Mouse (Mus musculus) cerebellum, adult 2 months (tissue): ENCODE results near the gene Epop. TPM values are rescaled to one million over a fixed set of nuclear protein-coding genes. Genes with fewer than 3 reads are reported as not detected.

ENCODE experiments used
- DNase-seq, 2 experiments: peaks; one replicate each; pipeline ENCODE4 v3.0.0; 2021
- H3K27ac ChIP-seq: fragments of 200-500 bp; 2 replicates; pipeline ENCODE4 v1.5.1; 2012; ENCODE audit warnings: low read length, control low read depth, inconsistent platforms; ENCODE audit not compliant: insufficient read depth
- H3K27me3 ChIP-seq: fragments of 200-500 bp; 2 replicates; pipeline ENCODE4 v1.6.1; 2012; ENCODE audit warnings: inconsistent platforms, mild to moderate bottlenecking, low read length, moderate library complexity; ENCODE audit not compliant: control insufficient read depth, insufficient read depth
- H3K4me1 ChIP-seq: fragments of 200-500 bp; 2 replicates; pipeline ENCODE4 v1.6.1; 2011; ENCODE audit warnings: low read length; ENCODE audit not compliant: control insufficient read depth, insufficient read depth
- H3K4me3 ChIP-seq: fragments of 200-500 bp; replicated peaks from 2 replicates; pipeline ENCODE3; 2011; ENCODE audit warnings: mild to moderate bottlenecking, low read depth, low read length, control low read depth; ENCODE audit not compliant: insufficient read depth
- CTCF ChIP-seq: fragments of 200-500 bp; IDR thresholded peaks from 2 replicates; pipeline ENCODE4 v1.5.1; 2011; ENCODE audit warnings: low read depth, mild to moderate bottlenecking, control low read depth, low read length, moderate library complexity, borderline replicate concordance; ENCODE audit not compliant: insufficient read depth
- POLR2A ChIP-seq: fragments of 200-500 bp; IDR thresholded peaks from 2 replicates; pipeline ENCODE4 v1.6.1; 2011; ENCODE audit warnings: low read length, control low read depth, borderline replicate concordance; ENCODE audit not compliant: insufficient read depth
- WGBS: fragments of 180-500 bp; shearing (Covaris S2); methylation state at CpG from one replicate; pipeline ENCODE4 v1.1.7; 2018; 5-methylcytosine and 5-hydroxymethylcytosine counted together
- polyA plus RNA-seq: library from polyadenylated mRNA; depleted of rRNA; stranded (reverse); fragments of >200 nt; gene quantifications from 2 replicates; pipeline ENCODE4 v1.2.3, GENCODE M21; 2012

Gene Epop
- polyA plus RNA-seq, 1 experiment, result 5.4 TPM

- TF ChIP-seq CTCF (0 out of 2 replicates have a peak, but pooled peaks have one; percentile 15), POLR2A (no peak)
- Histone ChIP-seq H3K4me3 (no peak overlapping the region), H3K27ac (no peak overlapping the region), H3K27me3 (no peaks in the 10 kb centered on the region), H3K4me1 (peaks cover 29% of the 10 kb centered on the region)
- WGBS, result 61% methylated on average over 13 of the region's 13 CpGs
- DNase-seq, result no peak
These were observed 41.0 kb upstream of the Epop start for GRCm38 (mm10) chr11:97670234-97671176.

DNA sequence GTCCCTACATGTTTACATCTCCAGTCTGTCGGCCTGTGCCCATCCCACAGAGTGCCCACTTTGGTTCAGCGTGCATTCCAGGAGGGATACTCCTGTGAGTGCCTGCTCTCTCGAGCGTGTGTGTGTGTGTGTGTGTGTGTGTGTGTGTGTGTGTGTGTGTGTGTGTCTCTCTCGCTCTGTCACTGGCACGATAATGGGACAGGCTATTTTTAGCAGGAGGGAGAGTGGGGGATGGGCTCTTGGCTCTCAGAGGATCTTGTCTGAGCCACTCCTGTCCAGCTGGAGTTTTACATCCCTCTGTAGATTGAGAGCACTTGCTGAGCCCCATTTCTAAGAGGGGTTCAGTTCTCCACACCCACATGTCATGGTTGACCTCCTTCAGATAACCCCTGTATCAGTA is 40.3 kb upstream of the Epop start:
- H3K27me3 ChIP-seq, result no peaks in the 10 kb centered on the region
- H3K4me3 ChIP-seq, result peak overlapping the region; percentile 3
- WGBS, result 4% methylated on average over 6 of the region's 6 CpGs
- H3K27ac ChIP-seq, result 0 out of 2 replicates have a peak overlapping the region, but pooled peaks have one; percentile 4
- DNase-seq, result peak; percentile 52 to 62
- H3K4me1 ChIP-seq, result peaks cover 29% of the 10 kb centered on the region
- TF ChIP-seq POLR2A, result no peak

DNA sequence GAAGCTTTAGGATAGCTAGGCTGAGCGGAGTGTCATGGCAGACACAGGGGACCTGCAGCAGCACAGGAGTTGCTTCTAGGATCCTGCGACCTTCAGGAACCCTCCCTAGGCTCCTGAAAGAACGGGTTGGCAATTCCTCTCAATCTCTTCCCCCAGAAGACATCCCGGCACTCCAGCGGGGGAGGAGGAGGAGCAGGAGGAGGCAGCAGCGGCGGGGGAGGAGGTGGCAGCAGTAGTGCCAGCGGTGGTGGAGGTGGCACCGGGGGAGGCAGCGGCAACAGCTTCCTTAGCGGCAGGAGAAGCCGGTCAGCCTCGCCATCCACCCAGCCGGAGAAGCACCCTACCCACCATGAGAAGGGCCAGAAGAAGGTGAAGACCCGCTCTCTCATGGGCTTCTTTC is 39.8 kb upstream of the Epop start:
- 25% methylated on average over 15 of the region's 15 CpGs for WGBS

GRCm38 (mm10) chr11:97668160-97668559 is 38.7 kb upstream of the Epop start:
- H3K27ac ChIP-seq, result no peak overlapping the region
- WGBS, result 63% methylated on average over 7 of the region's 7 CpGs

More for the DNA sequence above, 39.8 kb upstream of the Epop start:
- H3K4me3 ChIP-seq, result no peak overlapping the region
- no peak for TF ChIP-seq POLR2A
- TF ChIP-seq CTCF, result no peak
- H3K27me3 ChIP-seq, result no peaks in the 10 kb centered on the region
- peaks cover 29% of the 10 kb centered on the region for H3K4me1 ChIP-seq
- peak overlapping the region; percentile 4; the same call in 1 of the 2 replicates for H3K27ac ChIP-seq
- DNase-seq, result no peak

GRCm38 (mm10) chr11:97666794-97667193 is 37.3 kb upstream of the Epop start:
- WGBS, result 32% methylated on average over 15 of the region's 15 CpGs
- no peak for TF ChIP-seq POLR2A
- TF ChIP-seq CTCF, result no peak
- Histone ChIP-seq H3K27me3 (no peaks in the 10 kb centered on the region), H3K4me1 (peaks cover 29% of the 10 kb centered on the region), H3K4me3 (no peak overlapping the region), H3K27ac (no peak overlapping the region; the same call in 1 of the 2 replicates)
- peak in 1 of 2 experiments; percentile 41 for DNase-seq

More at GRCm38 (mm10) chr11:97668160-97668559, 38.7 kb upstream of the Epop start:
- peaks cover 29% of the 10 kb centered on the region for H3K4me1 ChIP-seq
- H3K27me3 ChIP-seq, result no peaks in the 10 kb centered on the region
- no peak overlapping the region for H3K4me3 ChIP-seq
- TF ChIP-seq POLR2A, result no peak
- TF ChIP-seq CTCF, result no peak
- DNase-seq, result no peak

GRCm38 (mm10) chr11:97666221-97666620 is 36.7 kb upstream of the Epop start:
- TF ChIP-seq CTCF, result no peak
- no peak for TF ChIP-seq POLR2A
- no peak for DNase-seq
- H3K27ac ChIP-seq, result no peak overlapping the region
- H3K27me3 ChIP-seq, result no peaks in the 10 kb centered on the region
- H3K4me3 ChIP-seq, result no peak overlapping the region
- peaks cover 32% of the 10 kb centered on the region for H3K4me1 ChIP-seq
- WGBS, result 82% methylated on average over 7 of the region's 7 CpGs

DNA sequence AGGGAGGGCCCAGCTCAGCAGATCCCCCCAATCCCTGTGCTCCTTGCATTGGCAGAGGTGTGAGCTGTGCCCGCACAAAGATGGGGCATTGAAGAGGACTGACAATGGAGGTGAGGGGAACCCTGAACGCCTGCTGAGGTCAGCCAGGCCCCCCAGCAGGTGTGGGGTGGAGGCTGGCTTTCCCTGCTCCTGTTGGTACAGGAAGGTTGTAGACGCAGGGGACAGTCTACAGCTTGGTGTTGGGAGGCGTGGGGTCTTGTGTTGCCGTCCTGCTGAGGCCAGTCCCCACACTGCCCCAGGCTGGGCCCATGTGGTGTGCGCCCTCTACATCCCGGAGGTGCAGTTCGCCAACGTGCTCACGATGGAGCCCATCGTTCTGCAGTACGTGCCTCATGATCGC is 35.9 kb upstream of the Epop start:
- H3K4me3 ChIP-seq, result no peak overlapping the region
- no peak overlapping the region for H3K27ac ChIP-seq
- DNase-seq, result no peak
- WGBS, result 85% methylated on average over 13 of the region's 13 CpGs
- no peak for TF ChIP-seq CTCF
- TF ChIP-seq POLR2A, result no peak
- H3K4me1 ChIP-seq, result peaks cover 32% of the 10 kb centered on the region
- H3K27me3 ChIP-seq, result no peaks in the 10 kb centered on the region
